Mouse (Mus musculus) myocyte (in vitro differentiated cells): ENCODE measurements around the gene Eln.

Experiments used
- CEBPB ChIP-seq: IDR thresholded peaks from 2 replicates; pipeline ENCODE4 v1.6.1; 2011; ENCODE audit warnings: mild to moderate bottlenecking, moderate library complexity; ENCODE audit not compliant: poor library complexity, insufficient read depth, severe bottlenecking
- E2F4 ChIP-seq: IDR thresholded peaks from one replicate; pipeline ENCODE4 v1.6.1; 2011; ENCODE audit warnings: mild to moderate bottlenecking, control low read depth, moderate library complexity; ENCODE audit not compliant: insufficient read depth
- MYOD1 ChIP-seq, 3 experiments: IDR thresholded peaks; one replicate each; pipeline ENCODE4 v1.6.1; 2011; ENCODE audit warnings: control low read depth in 2 of 3, low read depth in 2 of 3, mild to moderate bottlenecking in 2 of 3, moderate library complexity in 1 of 3; ENCODE audit not compliant: insufficient read length in 2 of 3, control insufficient read depth in 1 of 3
- MYOG ChIP-seq, 3 experiments: IDR thresholded peaks; one replicate each; pipeline ENCODE4 v1.6.1; 2011; ENCODE audit warnings: control low read depth in 2 of 3, low read depth in 2 of 3, mild to moderate bottlenecking in 2 of 3; ENCODE audit not compliant: insufficient read length in 2 of 3, control insufficient read depth in 1 of 3, insufficient read depth in 1 of 3
- POLR2A ChIP-seq: IDR thresholded peaks from one replicate; pipeline ENCODE4 v1.6.1; 2011; ENCODE audit warnings: low read depth, mild to moderate bottlenecking, control low read depth, moderate library complexity; ENCODE audit not compliant: insufficient read length
- POLR2AphosphoS2 ChIP-seq: IDR thresholded peaks from one replicate; pipeline ENCODE4 v1.6.1; 2011; ENCODE audit warnings: low read depth, control low read depth; ENCODE audit not compliant: insufficient read length
- TCF3 ChIP-seq: IDR thresholded peaks from one replicate; pipeline ENCODE4 v1.6.1; 2011; ENCODE audit warnings: low read depth, control low read depth; ENCODE audit not compliant: insufficient read length
- USF1 ChIP-seq: IDR thresholded peaks from one replicate; pipeline ENCODE4 v1.6.1; 2011; ENCODE audit warnings: low read depth, mild to moderate bottlenecking, control low read depth, moderate library complexity

- TF ChIP-seq MYOG (IDR thresholded peaks at IDR 0.05; ENCODE audit: control insufficient read depth in 1 of 3, insufficient read depth in 1 of 3, insufficient read length in 2 of 3, low read depth in 2 of 3): no peak
- no peak for TF ChIP-seq E2F4
- TF ChIP-seq POLR2AphosphoS2: no peak
- TF ChIP-seq USF1: no peak
- no peak for TF ChIP-seq POLR2A
- TF ChIP-seq MYOD1 (IDR thresholded peaks at IDR 0.05; ENCODE audit: control insufficient read depth in 1 of 3, insufficient read length in 2 of 3, low read depth in 2 of 3): no peak
- no peak for TF ChIP-seq CEBPB
- TF ChIP-seq TCF3: no peak
These were observed 18.0 kb downstream of the Eln start for GRCm38 (mm10) chr5:134729124-134729523.
